Mouse (Mus musculus) heart, postnatal 0 days (tissue): ENCODE measurements around the gene Camkmt.

Source experiments
- CTCF ChIP-seq: IDR thresholded peaks from 2 replicates; pipeline ENCODE4 v1.5.1; 2016; ENCODE audit warnings: antibody characterized with exemption, control low read depth, low read depth
- EP300 ChIP-seq: IDR thresholded peaks from 2 replicates; pipeline ENCODE4 v1.6.1; 2016; ENCODE audit warnings: antibody characterized with exemption, low read depth

- TF ChIP-seq CTCF (no peak), EP300 (no peak)
Observed at GRCm38 (mm10) chr17:85455063-85455462, 364.7 kb downstream of the Camkmt start.
